Mouse (Mus musculus) C2C12 (cell line): Measurements from ENCODE around the gene Adamtsl5. TPM values are rescaled to one million over a fixed set of nuclear protein-coding genes. Genes with fewer than 3 reads are reported as not detected.

Source experiments
- H3K27me3 ChIP-seq: one replicate; pipeline ENCODE4 v1.6.1; 2011; ENCODE audit not compliant: control insufficient read depth, insufficient read depth, insufficient read length
- H3K36me3 ChIP-seq: one replicate; pipeline ENCODE4 v1.6.1; 2011; ENCODE audit not compliant: control insufficient read depth, insufficient read depth
- H3K4me3 ChIP-seq: one replicate; pipeline ENCODE4 v1.5.1; 2011; ENCODE audit warnings: mild to moderate bottlenecking, control low read depth; ENCODE audit not compliant: poor library complexity, insufficient read depth, severe bottlenecking
- H3K79me2 ChIP-seq: one replicate; pipeline ENCODE4 v1.6.1; 2011; ENCODE audit not compliant: control insufficient read depth, insufficient read depth
- H3K79me3 ChIP-seq: one replicate; pipeline ENCODE4 v1.6.1; 2011; ENCODE audit warnings: low read depth, control low read depth
- H3ac ChIP-seq: one replicate; pipeline ENCODE3; 2011; ENCODE audit warnings: low read depth; ENCODE audit not compliant: control insufficient read depth, insufficient read length
- CEBPB ChIP-seq: IDR thresholded peaks from one replicate; pipeline ENCODE4 v1.6.1; 2011; ENCODE audit warnings: low read depth, mild to moderate bottlenecking, control low read depth, moderate library complexity
- CTCF ChIP-seq: IDR thresholded peaks from one replicate; pipeline ENCODE4 v1.5.1; 2011; ENCODE audit not compliant: control insufficient read depth, insufficient read depth, insufficient read length
- FOSL1 ChIP-seq: IDR thresholded peaks from one replicate; pipeline ENCODE4 v1.8.0; 2011; ENCODE audit warnings: mild to moderate bottlenecking, low read length; ENCODE audit not compliant: poor library complexity, insufficient read depth, severe bottlenecking
- MAX ChIP-seq: IDR thresholded peaks from one replicate; pipeline ENCODE4 v1.6.1; 2011; ENCODE audit warnings: mild to moderate bottlenecking, control low read depth
- MYOD1 ChIP-seq: IDR thresholded peaks from one replicate; pipeline ENCODE4 v1.6.1; 2011; ENCODE audit warnings: low read depth; ENCODE audit not compliant: control insufficient read depth, insufficient read length
- MYOG ChIP-seq: IDR thresholded peaks from one replicate; pipeline ENCODE4 v1.6.1; 2011; ENCODE audit not compliant: control insufficient read depth, insufficient read length; ENCODE audit errors: extremely low read depth
- USF1 ChIP-seq: IDR thresholded peaks from one replicate; pipeline ENCODE4 v1.6.1; 2011; ENCODE audit warnings: low read depth, mild to moderate bottlenecking, control low read depth, moderate library complexity
- polyA plus RNA-seq: library from polyadenylated mRNA; unstranded; fragments of >200 nt; fragmentation: generic; extraction: Trizol; gene quantifications from one replicate; pipeline ENCODE4 v1.2.1, GENCODE M21; 2012; ENCODE audit warnings: missing spikeins

Gene Adamtsl5
- polyA plus RNA-seq, 1 experiment: 18.3 TPM

GRCm38 (mm10) chr10:80311560-80311959 lies 36.7 kb downstream of the Adamtsl5 start:
- H3ac ChIP-seq: no peak overlapping the region
- H3K36me3 ChIP-seq: no peaks in the 10 kb centered on the region
- H3K79me2 ChIP-seq: no peaks in the 10 kb centered on the region
- H3K4me3 ChIP-seq: no peak overlapping the region
- H3K27me3 ChIP-seq: peaks cover 37% of the 10 kb centered on the region
- TF ChIP-seq FOSL1: no peak
- TF ChIP-seq MAX: no peak
- TF ChIP-seq CTCF: no peak
- no peak for TF ChIP-seq MYOG
- no peak for TF ChIP-seq CEBPB
- TF ChIP-seq USF1: no peak
- no peak for TF ChIP-seq MYOD1
- no peaks in the 10 kb centered on the region for H3K79me3 ChIP-seq

- H3ac ChIP-seq: no peak overlapping the region
- no peak overlapping the region for H3K4me3 ChIP-seq
- TF ChIP-seq FOSL1 (no peak), MYOG (no peak), MYOD1 (no peak), MAX (no peak), CEBPB (no peak), CTCF (no peak), USF1 (no peak)
- no peaks in the 10 kb centered on the region for H3K79me3 ChIP-seq
- H3K79me2 ChIP-seq: no peaks in the 10 kb centered on the region
- H3K27me3 ChIP-seq: peaks cover 47% of the 10 kb centered on the region
- no peaks in the 10 kb centered on the region for H3K36me3 ChIP-seq
These were observed 43.4 kb downstream of the Adamtsl5 start for GRCm38 (mm10) chr10:80304862-80305261.

GRCm38 (mm10) chr10:80304458-80304857 lies 43.8 kb downstream of the Adamtsl5 start:
- TF ChIP-seq USF1 (no peak), FOSL1 (no peak), MAX (no peak), CEBPB (no peak), CTCF (no peak), MYOD1 (no peak), MYOG (no peak)
- Histone ChIP-seq H3K79me3 (no peaks in the 10 kb centered on the region), H3K4me3 (no peak overlapping the region), H3ac (no peak overlapping the region), H3K79me2 (no peaks in the 10 kb centered on the region), H3K36me3 (no peaks in the 10 kb centered on the region), H3K27me3 (peaks cover 51% of the 10 kb centered on the region)

- Histone ChIP-seq H3K79me3 (no peaks in the 10 kb centered on the region), H3K27me3 (peaks cover 55% of the 10 kb centered on the region), H3K4me3 (no peak overlapping the region), H3ac (no peak overlapping the region), H3K79me2 (no peaks in the 10 kb centered on the region), H3K36me3 (no peaks in the 10 kb centered on the region)
- TF ChIP-seq MYOD1 (no peak), FOSL1 (no peak), CTCF (no peak), MYOG (no peak), MAX (no peak), CEBPB (no peak)
These were observed 45.7 kb downstream of the Adamtsl5 start for GRCm38 (mm10) chr10:80302471-80302881.

GRCm38 (mm10) chr10:80302082-80302355 lies 46.2 kb downstream of the Adamtsl5 start:
- TF ChIP-seq MYOG (no peak), CTCF (no peak), MAX (no peak), MYOD1 (no peak), FOSL1 (no peak), CEBPB (no peak), USF1 (no peak)
- Histone ChIP-seq H3K27me3 (peaks cover 51% of the 10 kb centered on the region), H3K4me3 (no peak overlapping the region), H3ac (no peak overlapping the region), H3K79me3 (no peaks in the 10 kb centered on the region), H3K79me2 (no peaks in the 10 kb centered on the region), H3K36me3 (no peaks in the 10 kb centered on the region)

- TF ChIP-seq MYOG (no peak), MAX (no peak), FOSL1 (no peak), MYOD1 (no peak), CTCF (no peak), USF1 (no peak), CEBPB (no peak)
These were observed 46.7 kb downstream of the Adamtsl5 start for GRCm38 (mm10) chr10:80301256-80302081.

More at GRCm38 (mm10) chr10:80301256-80302081, 46.7 kb downstream of the Adamtsl5 start:
- Histone ChIP-seq H3ac (no peak overlapping the region), H3K79me2 (no peaks in the 10 kb centered on the region), H3K79me3 (no peaks in the 10 kb centered on the region), H3K4me3 (no peak overlapping the region), H3K36me3 (no peaks in the 10 kb centered on the region), H3K27me3 (peaks cover 46% of the 10 kb centered on the region)
